Mouse (Mus musculus) urinary bladder, postnatal 14 days (tissue): ENCODE results near the gene Nr1h4.
A peak's percentile ranks its signal among the peaks of the same experiment; 100 is the strongest.

Source experiments
- DNase-seq: peaks from one replicate; pipeline ENCODE4 v3.0.0; 2021; ENCODE audit warnings: low spot score

The Nr1h4 gene

GRCm38 (mm10) chr10:89521790-89522431 is 11.5 kb downstream of the Nr1h4 start:
- DNase-seq: peak; percentile 56

DNA sequence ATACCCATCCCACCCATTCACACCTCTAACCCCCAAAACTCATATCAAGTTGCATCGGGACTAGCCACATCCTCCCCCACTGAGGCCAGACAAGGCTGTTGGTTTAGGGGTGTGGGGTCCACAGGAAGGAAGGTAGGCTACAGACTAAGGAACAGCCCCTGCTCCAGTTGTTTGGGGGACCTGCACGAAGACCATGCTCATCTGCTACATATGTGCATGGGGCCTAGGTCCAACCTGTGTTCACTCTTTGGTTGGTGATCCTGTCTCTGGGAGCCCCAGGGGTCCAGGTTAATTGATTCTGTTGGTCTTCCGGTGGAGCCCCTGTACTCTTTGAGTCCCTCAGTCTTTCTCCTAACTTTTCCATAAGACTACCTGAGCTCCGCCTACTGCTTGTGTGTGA is 13.0 kb downstream of the Nr1h4 start:
- no peak for DNase-seq

- no peak for DNase-seq
Measured at GRCm38 (mm10) chr10:89519226-89519625, 14.2 kb downstream of the Nr1h4 start.

DNA sequence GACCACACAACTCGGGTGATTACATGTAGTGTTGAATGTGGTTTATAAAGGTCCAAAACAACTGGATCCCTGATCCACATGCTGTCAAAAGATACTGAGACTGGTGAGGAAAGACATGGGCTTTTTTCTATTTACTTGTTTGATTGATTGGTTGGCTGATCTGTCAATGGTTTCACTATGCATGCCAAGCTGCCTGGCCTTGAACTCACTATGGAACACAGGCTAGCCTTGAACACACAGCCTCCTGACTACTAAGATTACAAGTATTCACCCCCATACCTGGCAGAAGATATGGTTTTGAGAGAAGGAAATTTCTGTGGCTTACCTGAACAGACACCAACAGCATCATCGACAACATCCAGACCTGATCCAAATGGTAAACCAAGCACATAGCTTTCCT is 15.0 kb downstream of the Nr1h4 start:
- no peak for DNase-seq

DNA sequence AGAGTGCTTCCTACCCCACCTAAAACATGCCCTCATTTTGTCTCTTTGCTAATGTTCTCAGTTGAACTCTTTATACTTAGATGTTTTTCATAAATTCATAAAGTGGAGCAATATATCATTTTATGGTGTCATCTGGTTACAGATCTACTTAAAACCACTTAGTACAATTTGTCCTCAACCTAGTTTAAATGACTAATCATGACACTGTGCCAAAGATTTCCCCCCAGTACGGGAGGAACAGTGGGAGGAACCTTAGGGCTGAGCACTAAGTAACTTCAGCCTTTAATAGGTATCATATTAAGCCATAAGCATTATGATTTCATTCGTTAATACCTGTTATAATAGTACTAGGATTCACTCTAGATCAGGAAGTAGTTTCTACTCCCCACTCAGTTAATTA is 17.6 kb downstream of the Nr1h4 start:
- no peak for DNase-seq

DNA sequence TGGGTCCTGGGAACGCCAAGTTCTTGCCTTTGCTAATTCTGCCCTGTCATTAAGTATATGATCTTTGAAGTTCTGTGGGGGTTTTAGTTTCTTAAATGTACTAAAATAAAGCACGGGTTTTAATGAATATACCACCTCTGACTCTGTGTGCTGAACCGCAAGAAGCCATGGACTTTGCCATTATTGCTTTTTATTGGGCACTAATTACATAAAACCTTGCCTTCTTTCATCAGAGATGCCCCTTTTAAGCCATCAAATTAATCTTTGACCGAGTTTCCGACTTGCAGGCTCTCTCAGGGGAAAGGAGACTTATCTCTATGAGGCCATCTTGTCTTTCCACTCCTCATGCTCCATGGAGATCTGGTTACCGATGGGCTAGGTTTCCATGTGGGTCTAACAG is 20.8 kb downstream of the Nr1h4 start:
- no peak for DNase-seq

DNA sequence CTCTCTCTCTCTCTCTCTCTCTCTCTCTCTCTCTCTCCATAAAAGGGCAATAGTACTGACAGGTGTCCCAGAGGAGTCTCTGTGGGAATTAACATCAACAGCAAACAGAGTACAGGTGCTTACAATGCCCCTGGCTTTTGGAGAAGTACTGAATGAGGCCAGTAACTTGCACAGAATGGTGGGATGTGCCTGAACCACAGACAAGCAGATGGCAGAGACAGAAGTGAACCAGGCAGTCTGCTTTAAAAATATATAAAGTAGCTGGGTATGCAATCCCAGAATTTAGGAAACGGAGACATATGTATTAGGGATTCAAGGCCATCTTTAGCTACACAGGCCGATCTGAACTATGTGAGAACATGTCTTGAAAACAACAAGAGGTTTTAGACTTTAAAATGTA is 22.8 kb downstream of the Nr1h4 start:
- no peak for DNase-seq

GRCm38 (mm10) chr10:89508567-89508966 is 24.8 kb downstream of the Nr1h4 start:
- DNase-seq: no peak

- DNase-seq: no peak
Measured at GRCm38 (mm10) chr10:89506479-89506878, 26.9 kb downstream of the Nr1h4 start.

GRCm38 (mm10) chr10:89505592-89505955 is 27.8 kb downstream of the Nr1h4 start:
- no peak for DNase-seq

GRCm38 (mm10) chr10:89504952-89505591 is 28.3 kb downstream of the Nr1h4 start:
- DNase-seq: no peak

- DNase-seq: no peak
Measured at GRCm38 (mm10) chr10:89502986-89503560, 30.3 kb downstream of the Nr1h4 start.

- DNase-seq: no peak
Measured at GRCm38 (mm10) chr10:89501902-89502301, 31.5 kb downstream of the Nr1h4 start.

DNA sequence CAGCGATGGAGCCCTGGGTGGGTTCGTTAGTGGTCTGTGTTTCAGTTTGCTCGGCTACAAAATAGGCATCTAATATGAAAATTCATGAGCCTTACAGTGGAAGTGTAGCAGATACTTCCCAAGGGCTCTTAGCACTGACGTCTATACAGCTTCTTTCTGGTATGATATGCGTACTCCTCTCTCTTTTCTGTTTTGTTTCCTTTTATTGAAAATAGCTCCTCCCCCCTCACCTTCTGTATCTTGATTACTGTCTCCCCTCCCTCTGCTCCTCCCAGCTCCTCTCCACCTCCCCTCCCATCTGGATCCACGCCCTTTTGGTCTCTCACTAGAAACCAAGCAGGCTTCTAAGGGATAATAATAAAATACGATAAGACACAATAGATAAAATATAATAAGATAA is 37.8 kb downstream of the Nr1h4 start:
- no peak for DNase-seq

DNA sequence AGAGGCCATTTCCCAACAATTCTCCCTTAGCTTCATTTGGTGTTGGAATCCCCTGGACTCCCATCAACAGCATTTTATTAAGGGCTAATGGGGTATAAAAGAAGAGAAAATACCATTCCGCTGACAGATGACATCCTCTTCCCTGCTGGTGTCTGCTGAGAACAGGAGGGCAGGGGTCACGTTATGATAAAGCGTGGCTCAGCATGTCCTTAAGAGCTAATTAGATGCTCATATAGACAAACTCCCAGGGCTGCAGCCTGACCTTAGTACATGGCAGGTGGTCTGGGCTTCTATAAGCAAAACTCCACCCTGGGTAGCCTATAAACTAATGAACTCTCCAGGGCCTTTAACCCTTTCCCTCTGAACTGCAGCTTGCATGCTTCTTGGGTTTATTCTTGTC is 42.1 kb downstream of the Nr1h4 start:
- DNase-seq: no peak

DNA sequence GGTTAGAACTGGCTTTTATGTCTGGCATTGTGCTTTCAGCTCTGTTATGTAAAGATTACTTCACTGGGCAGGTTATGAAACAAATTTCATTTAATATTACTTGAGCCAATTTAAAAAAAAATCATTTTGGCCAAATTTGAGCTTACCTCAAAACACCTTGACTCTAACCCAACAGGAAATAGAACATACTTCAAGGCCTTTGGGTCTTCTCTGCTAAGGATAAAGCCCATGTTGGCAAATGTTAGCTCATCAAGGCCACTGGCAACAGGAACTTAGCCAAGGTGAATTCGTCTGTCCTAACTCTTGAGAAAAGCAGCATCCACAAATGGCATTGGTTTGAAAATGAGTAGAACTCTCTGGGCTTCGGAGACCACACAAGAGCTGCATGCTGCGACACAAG is 43.1 kb downstream of the Nr1h4 start:
- no peak for DNase-seq

GRCm38 (mm10) chr10:89489459-89489858 is 43.9 kb downstream of the Nr1h4 start:
- no peak for DNase-seq

DNA sequence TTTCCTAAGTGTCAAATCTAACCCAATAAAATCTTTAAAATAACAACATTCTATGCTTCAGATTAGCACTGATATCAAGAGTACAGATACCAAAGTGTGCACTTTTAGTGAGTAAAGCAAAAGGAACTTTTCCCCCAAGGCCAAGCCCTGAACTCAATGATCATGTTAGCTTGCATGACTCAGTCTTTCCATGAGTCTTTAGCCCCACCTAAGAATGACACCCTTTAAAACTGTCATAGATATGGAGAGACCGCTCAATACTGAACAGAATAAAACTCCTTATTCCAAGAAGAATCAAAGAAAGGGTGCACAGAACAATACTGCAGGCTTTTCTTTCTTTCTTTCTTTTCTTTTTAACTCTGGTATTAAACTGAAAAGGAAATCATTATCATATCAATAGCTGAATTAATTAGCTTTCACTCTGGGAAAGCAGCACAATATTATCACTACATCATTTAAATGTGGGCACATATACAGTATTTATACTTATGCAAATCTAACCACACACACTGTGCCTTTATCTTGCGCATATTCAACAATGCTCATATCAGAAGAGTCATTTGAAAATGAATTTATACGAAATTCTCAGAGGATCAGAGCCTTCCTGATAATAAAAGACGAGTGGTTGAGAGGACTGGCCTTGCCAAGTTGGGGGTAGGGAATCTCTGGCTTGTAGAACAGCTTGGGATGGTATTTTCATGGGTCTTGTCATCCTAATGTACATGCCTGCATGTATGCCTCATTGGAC is 46.2 kb downstream of the Nr1h4 start:
- no peak for DNase-seq

DNA sequence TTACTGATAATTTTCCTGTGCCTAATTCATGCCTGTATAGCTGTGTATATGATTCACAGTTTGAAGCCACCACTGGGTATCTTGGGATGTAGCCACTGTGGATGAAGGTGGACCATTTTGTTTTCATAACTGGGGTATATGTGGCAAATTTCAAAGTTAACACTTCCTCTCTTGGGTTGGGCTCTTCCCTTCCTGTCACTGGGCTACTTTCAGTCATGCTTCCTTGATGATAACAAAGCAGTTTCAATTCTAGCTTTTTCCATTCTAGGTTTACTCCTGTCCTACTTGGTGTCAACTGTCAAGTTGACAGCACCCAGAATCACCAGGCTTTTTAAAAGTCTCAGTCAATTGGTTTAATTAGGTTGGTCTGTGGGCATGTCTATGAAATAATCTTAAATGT is 48.5 kb downstream of the Nr1h4 start:
- no peak for DNase-seq

DNA sequence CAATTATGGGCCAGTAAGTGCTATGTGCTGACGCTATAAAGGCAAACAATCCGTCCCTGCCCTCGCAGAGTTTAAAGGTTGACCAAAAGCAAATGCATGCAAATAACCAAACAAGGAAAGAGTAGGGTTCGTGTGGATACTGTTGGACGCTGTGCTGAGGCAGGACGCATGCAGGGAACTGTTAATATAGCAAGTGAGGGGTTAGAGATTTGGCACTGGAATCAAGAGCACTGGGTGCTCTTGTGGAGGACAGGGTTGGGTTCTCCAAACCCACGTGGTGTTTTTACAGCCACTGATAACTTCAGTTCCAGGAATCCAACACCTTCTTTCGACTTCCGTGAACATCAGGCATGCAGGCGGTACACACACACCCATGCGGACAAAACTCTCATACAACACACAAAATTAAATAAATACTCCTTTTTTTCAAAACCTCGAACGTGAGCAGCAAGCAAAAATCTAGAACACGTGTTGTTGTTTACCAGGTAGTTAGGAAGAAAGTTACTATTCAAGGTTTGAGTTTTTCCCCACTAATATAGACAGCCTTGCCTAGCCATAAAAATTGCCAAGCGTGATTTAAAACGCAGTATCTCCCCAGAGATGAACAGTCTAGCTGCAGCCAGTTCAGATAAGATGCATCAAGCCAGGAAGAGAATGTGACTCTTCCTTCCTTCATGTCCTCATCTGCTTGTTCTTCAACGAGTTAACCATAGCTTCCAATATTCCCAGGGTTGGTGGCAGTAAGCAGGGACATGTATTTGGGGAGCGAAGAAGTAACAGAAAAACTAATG is 49.4 kb downstream of the Nr1h4 start:
- DNase-seq: no peak

- no peak for DNase-seq
Measured at GRCm38 (mm10) chr10:89483113-89483512, 50.3 kb downstream of the Nr1h4 start.

- no peak for DNase-seq
Measured at GRCm38 (mm10) chr10:89482142-89482681, 51.2 kb downstream of the Nr1h4 start.
